Mouse (Mus musculus) CH12.LX (cell line): ENCODE measurements around the gene Gm20388. TPM values are rescaled to one million over a fixed set of nuclear protein-coding genes. Genes with fewer than 3 reads are reported as not detected.
A peak's percentile ranks its signal among the peaks of the same experiment; 100 is the strongest.

ENCODE experiments used
- DNase-seq: peaks from one replicate; pipeline ENCODE4 v3.0.0-alpha.2; 2013; ENCODE audit errors: extremely low read depth
- H3K27ac ChIP-seq: 2 replicates; pipeline ENCODE4 v1.5.1; 2012; ENCODE audit warnings: low read depth, mild to moderate bottlenecking, control low read depth, moderate library complexity; ENCODE audit not compliant: insufficient read depth
- H3K27me3 ChIP-seq: replicated peaks from 2 replicates; pipeline ENCODE3; 2012; ENCODE audit warnings: inconsistent platforms
- H3K36me3 ChIP-seq, 2 experiments: replicated peaks in 1 of 2; 2 replicates each; pipeline versions ENCODE3 to v1.6.1; 2012; ENCODE audit warnings: inconsistent platforms in 1 of 2, low read length in 1 of 2, mild to moderate bottlenecking in 1 of 2, mixed read lengths in 1 of 2, moderate library complexity in 1 of 2; ENCODE audit not compliant: control insufficient read depth in 1 of 2, insufficient read depth in 1 of 2
- H3K4me1 ChIP-seq, 2 experiments: 2 replicates each; pipeline ENCODE4 v1.6.1; 2012; ENCODE audit warnings: inconsistent platforms in 1 of 2, moderate library complexity in 1 of 2; ENCODE audit not compliant: insufficient read depth in 2 of 2, control insufficient read depth in 1 of 2
- H3K4me2 ChIP-seq: 2 replicates; pipeline ENCODE4 v1.6.1; 2012; ENCODE audit warnings: low read depth, mild to moderate bottlenecking, control low read depth; ENCODE audit not compliant: poor library complexity, insufficient read depth, severe bottlenecking
- H3K4me3 ChIP-seq, 3 experiments: fragments of 150-350 bp in 1 of 3; sonication (generic) in 1 of 3; replicated peaks in 1 of 3; 2 replicates each; pipeline versions ENCODE3 to v1.5.1; 2011 to 2012; ENCODE audit warnings: low read depth in 2 of 3, low read length in 2 of 3, mild to moderate bottlenecking in 2 of 3, moderate library complexity in 2 of 3, control low read depth in 1 of 3, improper control_type of control experiment in 1 of 3, inconsistent platforms in 1 of 3, mixed read lengths in 1 of 3; ENCODE audit not compliant: poor library complexity in 1 of 3
- H3K79me2 ChIP-seq: replicated peaks from 2 replicates; pipeline ENCODE4 v1.6.1; 2012; ENCODE audit warnings: mild to moderate bottlenecking, moderate library complexity; ENCODE audit not compliant: control insufficient read depth, poor library complexity, insufficient read depth, severe bottlenecking; ENCODE audit errors: extremely low read depth
- H3K9ac ChIP-seq: 2 replicates; pipeline ENCODE4 v1.6.1; 2012; ENCODE audit warnings: low read depth, mild to moderate bottlenecking, control low read depth, moderate library complexity; ENCODE audit not compliant: insufficient read depth
- H3K9me3 ChIP-seq: replicated peaks from 2 replicates; pipeline ENCODE3; 2012; ENCODE audit warnings: low read length, inconsistent platforms, mixed read lengths
- BHLHE40 ChIP-seq: IDR thresholded peaks from 2 replicates; pipeline ENCODE4 v1.6.1; 2011; ENCODE audit warnings: mild to moderate bottlenecking, low read depth, low read length, improper control_type of control experiment
- CHD1 ChIP-seq: IDR thresholded peaks from 2 replicates; pipeline ENCODE4 v1.6.1; 2012; ENCODE audit warnings: low read depth, low read length, improper control_type of control experiment, inconsistent platforms
- CHD2 ChIP-seq: IDR thresholded peaks from 2 replicates; pipeline ENCODE4 v1.6.1; 2011; ENCODE audit warnings: low read length, improper control_type of control experiment
- ETS1 ChIP-seq: conservative IDR thresholded peaks from 2 replicates; pipeline ENCODE4 v1.6.1; 2012; ENCODE audit warnings: low read depth, mild to moderate bottlenecking, inconsistent platforms, low read length, improper control_type of control experiment, moderate library complexity
- JUN ChIP-seq: IDR thresholded peaks from 2 replicates; pipeline ENCODE4 v1.6.1; 2011; ENCODE audit warnings: low read depth, mild to moderate bottlenecking, low read length, improper control_type of control experiment, moderate library complexity; ENCODE audit not compliant: insufficient read depth
- JUND ChIP-seq: conservative IDR thresholded peaks from 2 replicates; pipeline ENCODE4 v1.6.1; 2011; ENCODE audit warnings: low read depth, low read length, improper control_type of control experiment
- KAT2A ChIP-seq: IDR thresholded peaks from 2 replicates; pipeline ENCODE4 v1.6.1; 2012; ENCODE audit warnings: low read length, improper control_type of control experiment, inconsistent platforms; ENCODE audit not compliant: insufficient replicate concordance
- MAX ChIP-seq: IDR thresholded peaks from 2 replicates; pipeline ENCODE4 v1.6.1; 2011; ENCODE audit warnings: low read length, improper control_type of control experiment
- MEF2A ChIP-seq: IDR thresholded peaks from 2 replicates; pipeline ENCODE4 v1.6.1; 2014; ENCODE audit warnings: low read depth, mild to moderate bottlenecking, inconsistent platforms, low read length, improper control_type of control experiment, borderline replicate concordance
- MXI1 ChIP-seq: IDR thresholded peaks from 2 replicates; pipeline ENCODE4 v1.6.1; 2011; ENCODE audit warnings: mild to moderate bottlenecking, low read depth, low read length, improper control_type of control experiment
- MYC ChIP-seq: IDR thresholded peaks from 2 replicates; pipeline ENCODE4 v1.6.1; 2011; ENCODE audit warnings: low read depth, mild to moderate bottlenecking, improper control_type of control experiment, low read length
- NRF1 ChIP-seq: IDR thresholded peaks from 2 replicates; pipeline ENCODE4 v1.6.1; 2014; ENCODE audit warnings: low read depth, mild to moderate bottlenecking, inconsistent platforms, low read length, improper control_type of control experiment, moderate library complexity
- USF2 ChIP-seq: conservative IDR thresholded peaks from 2 replicates; pipeline ENCODE4 v1.6.1; 2011; ENCODE audit warnings: low read depth, low read length, improper control_type of control experiment
- ZC3H11A ChIP-seq: IDR thresholded peaks from 2 replicates; pipeline ENCODE4 v1.6.1; 2012; ENCODE audit warnings: low read depth, mild to moderate bottlenecking, inconsistent platforms, low read length, improper control_type of control experiment
- ZNF384 ChIP-seq: IDR thresholded peaks from 2 replicates; pipeline ENCODE4 v1.6.1; 2012; ENCODE audit warnings: low read depth, low read length, improper control_type of control experiment, inconsistent platforms
- dilution Hi-C: fragments of 300-500 bp; cut with MboI; formaldehyde crosslinking; loops from 2 replicates; pipeline ENCODE4 v1.14.3; 2020; ENCODE audit warnings: low sequenced_read_pairs; ENCODE audit not compliant: extremely low pct_unique_long_range_greater_than_20kb, extremely low pct_ligation_motif_present
- in situ Hi-C: fragments of 300-500 bp; cut with MboI; formaldehyde crosslinking; loops from 3 replicates; pipeline ENCODE4 v1.14.3; 2019; ENCODE audit warnings: low sequenced_read_pairs, low pct_ligation_motif_present, low pct_unique_long_range_greater_than_20kb, mixed read lengths
- polyA plus RNA-seq: library from polyadenylated mRNA; unstranded; fragments of >175 nt; gene quantifications from 2 replicates; pipeline ENCODE4 v1.2.1, GENCODE M21; 2012; ENCODE audit warnings: low read depth; ENCODE audit not compliant: insufficient read length
- total RNA-seq, 2 experiments: library from RNA; depleted of rRNA; stranded (reverse); fragments of 300-350 nt in 1 of 2; fragments of >200 nt in 1 of 2; gene quantifications; 2 replicates each; pipeline ENCODE4 v1.2.3; 2012 to 2014

Gm20388 gene
- total and polyA plus RNA-seq, 3 experiments, result 14.8 to 26.3 (median 22.2) TPM

GRCm38 (mm10) chr8:120140769-120141168 is 230.1 kb downstream of the Gm20388 start:
- Histone ChIP-seq H3K79me2 (no peaks in the 10 kb centered on the region), H3K9me3 (peaks cover 3% of the 10 kb centered on the region), H3K4me2 (no peak overlapping the region), H3K9ac (no peak overlapping the region), H3K4me1 (no peaks in the 10 kb centered on the region), H3K27me3 (peaks cover 91% of the 10 kb centered on the region), H3K27ac (no peak overlapping the region), H3K36me3 (no peaks in the 10 kb centered on the region), H3K4me3 (no peak overlapping the region)
- dilution Hi-C loops (no loop called here), in situ Hi-C loops (no loop called here)
- DNase-seq, result no peak
- TF ChIP-seq ZNF384 (no peak), KAT2A (no peak)

GRCm38 (mm10) chr8:120143911-120144651 is 233.4 kb downstream of the Gm20388 start:
- H3K79me2 ChIP-seq, result no peaks in the 10 kb centered on the region
- H3K4me2 ChIP-seq, result no peak overlapping the region
- no peaks in the 10 kb centered on the region for H3K4me1 ChIP-seq
- dilution Hi-C loops (no loop called here), in situ Hi-C loops (no loop called here)
- no peak overlapping the region for H3K27ac ChIP-seq
- TF ChIP-seq CHD2 (no peak), MAX (no peak), BHLHE40 (peak; percentile 47), CHD1 (no peak), MEF2A (no peak), USF2 (no peak)
- H3K4me3 ChIP-seq, result no peak overlapping the region
- DNase-seq, result no peak
- H3K36me3 ChIP-seq, result no peaks in the 10 kb centered on the region
- H3K27me3 ChIP-seq, result peaks cover 84% of the 10 kb centered on the region
- H3K9me3 ChIP-seq, result no peaks in the 10 kb centered on the region
- H3K9ac ChIP-seq, result no peak overlapping the region

GRCm38 (mm10) chr8:120144652-120145301 is 234.1 kb downstream of the Gm20388 start:
- no peaks in the 10 kb centered on the region for H3K79me2 ChIP-seq
- no peak overlapping the region for H3K4me2 ChIP-seq
- dilution Hi-C loops, result no loop called here
- TF ChIP-seq ETS1 (no peak), NRF1 (no peak), KAT2A (no peak), ZNF384 (no peak), ZC3H11A (no peak), MYC (no peak), MXI1 (no peak), JUND (no peak), JUN (no peak), MEF2A (no peak)
- TF ChIP-seq, all 38 proteins: peak for 0
- Histone ChIP-seq H3K36me3 (no peaks in the 10 kb centered on the region), H3K27me3 (peaks cover 83% of the 10 kb centered on the region), H3K4me3 (no peak overlapping the region), H3K4me1 (no peaks in the 10 kb centered on the region), H3K9ac (no peak overlapping the region), H3K9me3 (no peaks in the 10 kb centered on the region), H3K27ac (no peak overlapping the region)
- no peak for DNase-seq
- in situ Hi-C loops, result no loop called here
